Mouse (Mus musculus): ENCODE data around the gene Nacc1.

The Nacc1 gene

DNA sequence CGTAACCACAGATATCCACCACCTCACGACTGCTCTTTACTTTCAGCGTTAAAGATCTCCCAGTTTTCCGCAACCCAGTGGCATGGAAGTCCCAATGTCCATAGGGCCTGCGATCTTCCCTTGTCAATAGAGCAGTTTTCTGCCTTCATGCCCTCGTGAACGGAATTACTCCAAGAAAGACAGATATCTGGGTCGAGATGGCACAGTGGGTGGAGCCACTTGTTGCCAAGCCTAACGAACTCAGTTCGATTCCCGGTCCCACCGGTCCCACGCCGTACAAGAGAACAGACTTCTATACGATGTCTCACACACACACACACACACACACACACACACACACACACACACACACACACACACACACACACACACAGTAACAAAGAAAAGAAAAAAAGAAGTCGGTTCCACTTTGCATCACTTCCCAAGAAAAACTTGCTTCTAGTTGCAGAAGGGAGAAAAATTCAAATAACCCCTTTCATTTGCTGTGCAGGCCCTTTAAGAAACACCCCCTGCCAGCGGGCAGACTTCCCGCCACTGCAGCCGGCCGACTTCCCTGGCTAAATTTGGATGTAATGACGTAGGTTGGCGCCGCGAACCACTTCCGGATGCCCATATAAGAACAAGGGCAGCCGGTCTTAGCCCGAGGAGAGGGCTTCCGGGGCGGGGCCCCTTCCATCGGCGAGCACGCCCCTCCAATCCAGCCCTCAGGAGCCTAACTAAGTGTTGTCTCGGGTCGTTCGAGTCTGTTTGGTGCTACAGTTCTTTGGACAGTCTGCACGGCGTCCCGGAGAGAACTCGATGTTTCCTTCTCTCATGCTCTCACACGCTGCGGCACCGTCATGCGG is 24.0 kb downstream of the Nacc1 start:
- peak; percentile 88 to 94 for DNase-seq (ENCODE audit: low spot score in 2 of 2)

DNA sequence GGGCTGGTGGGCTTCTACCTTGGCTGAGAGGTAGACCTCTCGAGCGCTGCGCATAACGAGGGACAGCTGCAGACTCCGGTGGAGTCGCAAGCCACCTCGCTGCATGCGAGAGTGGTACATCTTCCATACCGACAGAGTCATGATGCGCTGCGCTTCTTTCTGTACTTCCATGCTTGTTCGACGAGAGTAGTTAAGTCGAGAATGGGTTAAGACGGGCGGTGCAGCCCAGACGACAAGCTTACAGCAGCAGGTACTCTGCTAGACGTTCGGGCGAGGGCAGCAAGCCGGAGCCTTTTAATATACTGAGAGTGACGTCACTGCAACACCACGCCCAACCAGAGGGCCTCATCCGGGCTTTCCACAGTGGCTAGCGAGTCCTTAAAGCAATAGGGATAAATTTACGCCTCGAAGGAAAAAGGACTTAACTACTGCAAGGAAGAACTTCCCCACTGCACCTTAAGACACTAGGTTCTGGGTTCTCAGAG is 25.0 kb downstream of the Nacc1 start, which contains the start of gene Ier2:
Gene Ier2, minus strand, starts transcription at position 272 of the 485 bp plus-strand sequence.
- peak; percentile 93 to 95 for DNase-seq (ENCODE audit: low spot score in 2 of 2)

- peak; percentile 70 to 74 for DNase-seq (ENCODE audit: low spot score in 2 of 2)
Measured at GRCm38 (mm10) chr8:84661961-84662571, 25.6 kb downstream of the Nacc1 start.

- peak; percentile 86 to 87 for DNase-seq (ENCODE audit: low spot score in 2 of 2)
Measured at GRCm38 (mm10) chr8:84661458-84661871, 26.2 kb downstream of the Nacc1 start.

DNA sequence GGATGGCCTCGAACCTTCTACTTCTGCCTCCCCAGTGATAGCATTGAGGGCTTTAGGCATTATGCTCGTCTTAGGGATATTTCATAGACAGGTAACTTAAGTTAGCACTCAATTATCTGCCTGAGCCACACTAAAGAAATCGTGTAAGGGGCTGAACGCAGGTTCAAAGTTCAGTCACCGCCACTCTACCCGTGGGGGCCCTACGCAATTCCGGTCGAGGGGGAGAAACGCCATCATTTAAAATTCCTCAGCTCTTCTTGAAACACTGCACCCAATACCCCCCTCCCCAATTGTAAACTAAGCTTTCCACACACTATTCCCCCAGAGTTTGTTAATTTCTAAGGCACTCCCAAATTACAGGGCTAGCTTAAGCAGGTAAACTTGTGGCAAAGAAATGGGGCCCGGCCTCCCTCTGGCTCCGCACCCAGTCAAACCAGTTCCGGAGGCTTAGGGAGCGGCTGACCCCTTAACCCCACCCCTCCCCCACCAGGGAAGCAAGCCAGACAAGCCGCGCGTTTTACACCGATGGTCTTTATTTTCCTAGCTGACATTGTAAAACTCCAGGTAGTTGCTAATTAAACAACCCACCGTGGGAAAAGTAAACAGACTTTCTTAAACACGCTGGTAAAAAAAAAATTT is 26.7 kb downstream of the Nacc1 start:
- peak; percentile 42 to 66 for DNase-seq (ENCODE audit: low spot score in 2 of 2)

DNA sequence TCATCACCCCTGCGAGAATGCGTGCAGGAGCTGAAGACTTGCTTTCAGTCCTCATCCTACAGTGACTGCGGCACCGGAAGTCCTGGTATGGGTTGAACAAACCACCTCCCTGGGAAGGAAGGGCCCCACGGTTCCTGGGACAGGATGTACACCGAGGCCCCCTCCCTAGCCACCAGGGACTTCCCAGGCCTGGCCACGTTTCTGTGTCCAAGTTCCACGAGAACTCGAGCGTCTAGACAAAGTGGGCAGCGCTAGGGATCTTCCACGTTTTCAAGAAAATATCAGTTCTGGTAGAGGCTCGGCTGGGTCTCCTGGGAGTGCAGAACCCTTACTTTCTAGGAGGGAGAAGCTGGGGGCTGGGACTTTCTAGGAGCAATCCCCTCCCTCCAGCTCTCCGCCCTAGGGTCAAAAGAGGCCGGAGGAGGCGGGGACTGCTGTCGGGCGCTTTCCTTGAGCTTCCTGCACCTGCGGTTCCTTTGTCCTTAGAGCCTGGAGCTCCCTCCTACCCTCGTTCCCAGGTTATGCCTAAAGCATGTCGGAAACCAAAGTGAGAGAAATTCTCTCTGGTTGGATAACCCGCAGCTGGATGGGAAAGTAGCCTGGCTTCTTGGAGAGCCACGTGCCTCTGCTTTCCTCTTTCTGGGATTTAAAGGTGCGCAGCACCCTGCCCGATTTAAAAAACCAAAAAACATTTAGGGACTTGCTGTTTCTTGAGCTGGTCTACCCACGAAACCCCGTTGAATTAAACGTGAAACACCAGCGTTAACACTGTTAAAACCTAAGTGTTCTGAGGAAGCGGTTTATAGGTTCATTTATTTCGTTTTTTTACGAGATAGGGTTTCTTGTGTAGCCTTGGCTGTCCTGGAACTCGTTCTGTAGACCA is 27.5 kb downstream of the Nacc1 start:
- DNase-seq (ENCODE audit: low spot score in 2 of 2) = peak; percentile 49 to 65

DNA sequence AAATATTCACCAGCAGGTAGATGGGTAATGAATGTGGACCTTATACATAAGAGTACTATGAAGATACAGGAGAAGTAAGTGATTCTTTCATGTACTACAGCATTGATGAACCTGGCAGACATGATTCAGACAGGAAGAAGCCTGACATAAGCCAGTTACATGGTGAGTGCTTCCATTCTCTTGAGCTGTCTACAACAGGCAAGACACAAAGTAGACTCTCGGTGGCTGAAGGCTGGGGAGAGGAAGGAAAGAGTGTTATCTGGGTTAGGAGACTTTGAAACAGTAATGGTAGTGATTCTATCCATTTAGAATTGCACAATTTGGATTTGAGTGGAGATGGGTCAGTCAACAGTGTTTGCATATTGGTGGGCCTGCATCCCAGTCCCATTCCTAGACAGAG is 28.7 kb downstream of the Nacc1 start:
- DNase-seq (ENCODE audit: low spot score in 2 of 2) = no peak

DNA sequence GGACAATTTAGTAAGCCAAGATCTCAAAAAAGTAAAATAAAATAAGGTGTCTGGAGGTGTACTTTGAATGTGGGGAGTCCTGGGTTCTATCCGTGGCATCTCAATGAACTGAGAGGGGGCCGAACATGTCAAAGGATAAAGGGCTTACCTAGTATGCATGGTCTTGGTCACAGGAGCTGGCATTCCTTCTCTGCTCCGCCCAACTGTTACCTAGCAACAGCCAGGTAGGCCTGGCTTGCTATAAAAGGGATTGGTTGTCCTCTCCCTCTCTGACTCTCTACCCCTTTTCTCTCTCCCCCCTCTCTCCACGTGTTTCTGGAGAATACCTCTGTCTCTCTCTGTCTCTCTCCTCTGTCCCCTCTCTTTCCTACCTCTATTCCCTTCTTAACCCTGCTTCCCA is 30.0 kb downstream of the Nacc1 start:
- DNase-seq (ENCODE audit: low spot score in 2 of 2) = no peak

DNA sequence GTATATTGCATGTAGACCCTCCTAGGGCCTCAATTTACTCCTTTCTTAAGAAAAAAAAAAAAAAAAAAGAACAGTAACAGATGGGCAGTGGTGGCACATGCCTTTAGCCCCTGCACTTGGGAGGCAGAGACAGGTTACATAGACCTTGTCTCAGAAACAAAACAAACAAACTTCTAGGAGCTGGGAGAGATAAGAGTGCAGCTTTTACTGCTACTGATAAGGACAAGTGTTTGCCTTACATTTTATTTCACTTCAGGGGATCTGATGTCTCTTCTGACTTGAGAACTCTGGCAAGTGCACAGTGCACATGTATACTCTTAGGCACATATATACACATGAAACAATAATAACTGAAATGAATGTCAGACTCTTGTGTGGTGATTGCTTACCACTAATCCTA is 30.5 kb downstream of the Nacc1 start:
- no peak for DNase-seq (ENCODE audit: low spot score in 2 of 2)

DNA sequence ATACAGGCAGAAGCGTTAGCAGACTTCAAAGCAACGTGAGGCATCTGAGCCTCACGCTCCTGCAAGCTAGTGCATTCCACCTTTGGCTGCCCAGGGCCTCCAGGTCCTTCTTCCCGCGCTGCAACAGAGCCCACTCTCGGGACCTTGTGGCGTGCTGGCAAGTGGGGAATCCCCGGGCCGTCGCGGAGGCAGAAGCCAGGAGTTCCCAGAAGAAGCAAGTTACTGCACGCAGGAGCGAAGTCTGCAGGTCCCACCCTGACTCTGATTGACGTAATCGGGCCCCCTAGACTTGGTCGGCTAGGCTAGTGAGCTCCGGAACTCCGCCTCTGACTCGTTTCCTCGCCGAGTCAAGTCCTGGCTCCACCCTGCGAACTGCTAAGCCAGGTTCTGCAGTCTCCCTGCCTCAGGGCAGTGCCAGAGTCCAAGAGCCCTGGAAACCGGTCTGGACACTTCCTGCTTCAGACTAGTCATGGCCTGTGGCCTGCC is 31.0 kb downstream of the Nacc1 start:
- peak; percentile 67 to 76 for DNase-seq (ENCODE audit: low spot score in 2 of 2)

GRCm38 (mm10) chr8:84656191-84656525 is 31.5 kb downstream of the Nacc1 start:
- DNase-seq (ENCODE audit: low spot score in 2 of 2) = no peak

GRCm38 (mm10) chr8:84655336-84656190 is 32.1 kb downstream of the Nacc1 start:
- DNase-seq (ENCODE audit: low spot score in 2 of 2) = no peak

GRCm38 (mm10) chr8:84654597-84654996 is 33.1 kb downstream of the Nacc1 start:
- peak in 1 of 2 experiments; percentile 50 for DNase-seq (ENCODE audit: low spot score in 2 of 2)

DNA sequence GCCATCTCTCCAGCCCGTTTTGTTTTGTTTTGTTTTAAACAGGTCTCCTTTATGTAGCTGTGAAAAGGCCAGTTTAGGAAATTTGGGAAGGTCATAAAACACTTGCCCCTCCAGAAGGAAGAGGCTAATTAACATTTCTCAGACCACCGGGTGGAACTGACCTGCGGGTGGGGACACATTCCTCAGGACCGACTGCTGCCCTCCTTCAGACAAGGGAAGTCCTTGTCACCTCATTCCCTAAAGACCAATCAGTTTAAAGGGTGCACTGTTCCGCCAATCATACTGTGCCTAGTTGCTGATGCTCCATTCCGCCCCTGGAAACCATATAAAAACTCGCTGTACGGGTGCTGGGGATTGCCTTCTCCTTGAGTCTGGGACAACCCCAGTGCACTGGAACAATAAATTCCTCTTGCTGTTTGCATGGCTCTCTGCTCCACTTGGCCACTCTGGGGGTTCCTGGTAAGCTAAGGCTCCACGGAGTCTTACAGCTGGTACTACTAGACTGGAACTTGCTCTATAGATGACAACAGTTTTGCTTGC is 34.5 kb downstream of the Nacc1 start:
- no peak for DNase-seq (ENCODE audit: low spot score in 2 of 2)

DNA sequence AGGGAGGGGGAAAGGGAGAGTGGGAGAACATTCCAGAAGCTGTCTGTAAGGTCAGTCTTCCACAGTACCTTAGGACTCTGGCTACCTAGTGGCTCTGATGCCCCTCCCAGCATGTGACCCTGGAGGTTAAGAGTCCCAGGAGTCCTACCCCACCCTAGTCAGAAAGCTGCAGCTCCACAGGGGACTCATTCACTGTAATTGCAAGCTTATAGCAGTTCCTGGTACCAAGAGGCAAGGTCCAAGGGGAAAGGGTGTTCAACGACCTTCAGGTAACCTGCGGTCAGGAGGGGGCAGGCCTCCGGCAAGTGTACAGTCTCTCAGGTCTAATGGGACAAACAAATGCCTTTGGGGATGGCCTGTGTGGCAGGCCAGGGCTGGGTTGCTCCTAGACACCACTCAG is 37.4 kb downstream of the Nacc1 start:
- no peak for DNase-seq (ENCODE audit: low spot score in 2 of 2)

DNA sequence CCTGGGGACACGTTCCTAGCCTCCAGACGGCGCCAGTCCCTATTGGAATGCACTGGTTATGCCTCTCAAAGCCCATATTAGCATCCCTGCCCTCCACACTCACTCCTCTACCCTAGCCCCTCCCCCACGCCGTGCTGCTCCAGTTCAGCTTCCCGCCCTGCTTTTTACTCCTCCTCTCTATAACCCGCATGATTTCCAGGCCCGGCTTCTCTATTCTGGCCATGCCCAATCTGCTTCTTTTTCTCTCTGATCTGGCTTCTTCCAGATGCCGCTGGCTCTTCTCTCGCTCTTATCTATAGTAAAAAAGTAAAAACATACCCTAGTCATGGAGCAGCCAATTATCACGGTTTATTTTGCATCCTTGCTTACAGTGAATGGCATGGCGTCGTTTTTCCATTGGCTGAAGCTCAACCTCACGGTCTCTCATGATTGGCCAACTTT is 40.2 kb downstream of the Nacc1 start:
- DNase-seq (ENCODE audit: low spot score in 2 of 2) = no peak

- peak in 1 of 2 experiments; percentile 54 for DNase-seq (ENCODE audit: low spot score in 2 of 2)
Measured at GRCm38 (mm10) chr8:84646800-84647199, 40.9 kb downstream of the Nacc1 start.

DNA sequence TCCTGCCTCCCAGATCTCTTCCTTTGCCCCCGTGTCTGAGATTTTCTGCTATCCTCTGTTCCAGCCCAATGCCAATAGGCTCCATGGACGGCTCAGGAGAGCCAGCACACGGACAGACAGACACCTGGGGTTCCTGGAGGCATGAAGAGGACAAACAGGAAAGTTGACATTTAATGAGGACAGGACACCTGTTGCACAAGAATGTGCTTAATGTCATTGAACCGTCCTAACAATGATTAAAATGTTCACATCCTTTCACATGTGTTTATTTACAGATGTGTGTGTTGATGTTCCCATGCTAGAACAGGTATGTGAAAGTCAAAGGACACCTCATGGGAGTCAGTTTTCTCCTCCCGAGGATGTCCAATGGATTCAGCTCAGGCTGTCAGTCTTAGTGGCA is 44.6 kb downstream of the Nacc1 start:
- DNase-seq (ENCODE audit: low spot score in 2 of 2) = no peak

DNA sequence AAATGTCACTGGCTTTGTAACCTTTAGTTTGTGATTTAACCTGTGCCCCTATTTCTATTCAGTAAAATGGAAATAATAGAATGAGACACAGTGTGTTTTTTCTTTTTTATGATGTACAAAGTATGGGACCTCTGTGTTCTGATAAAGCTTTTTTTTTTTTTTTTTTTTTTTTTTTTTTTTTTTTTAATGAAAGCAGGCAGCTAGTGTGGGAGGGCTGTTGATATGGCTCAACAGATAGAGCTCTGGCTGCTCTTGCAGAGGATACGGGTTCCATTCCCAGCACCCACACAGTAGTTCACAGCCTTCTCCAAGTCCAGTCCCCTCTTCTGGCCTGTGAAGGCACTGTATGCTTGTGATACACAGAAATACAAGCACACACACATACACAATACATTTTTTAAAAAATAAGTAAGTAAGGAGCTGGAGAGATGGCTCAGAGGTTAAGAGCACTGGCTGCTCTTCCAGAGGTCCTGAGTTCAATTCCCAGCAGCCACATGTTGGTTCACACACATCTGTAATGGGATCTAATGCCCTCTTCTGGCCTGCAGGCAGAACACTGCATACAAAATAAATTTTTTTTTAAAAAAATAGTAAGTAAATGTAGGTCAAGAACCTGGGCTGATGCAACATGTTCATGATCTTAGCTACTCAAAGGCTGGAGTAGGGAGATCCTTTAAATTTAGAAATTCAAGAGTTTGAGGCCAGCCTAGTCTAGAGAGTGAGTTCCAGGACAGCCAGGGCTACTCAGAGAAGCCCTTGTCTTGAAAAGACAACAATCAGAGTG is 45.9 kb downstream of the Nacc1 start:
- no peak for DNase-seq (ENCODE audit: low spot score in 2 of 2)

Measured in spleen, postnatal 10 days (tissue).